Comparison of ENCODE assay signal across 7 mouse cellular contexts in genomic region chr4:117928699-117929241, GRCm38 (mm10). TPM values are rescaled to one million over a fixed set of nuclear protein-coding genes. Genes with fewer than 3 reads are reported as not detected.
DNase-seq lines count a peak whose midpoint lies in the region; ATAC-seq and TF ChIP-seq lines count a peak whose summit lies in the region.

No protein-coding gene starts in this region.

- H3K4me2 ChIP-seq in heart, embryonic 12.5 days: peak overlapping the region; percentile 99
- H3K4me2 ChIP-seq in kidney, postnatal 0 days (ENCODE audit: low read length): peak overlapping the region; percentile 84

- no peaks in the 10 kb centered on the region for H3K36me3 ChIP-seq in ES-Bruce4 (ENCODE audit: control insufficient read depth, insufficient read depth, low read length, poor library complexity, severe bottlenecking)
- peaks cover 4% of the 10 kb centered on the region for H3K36me3 ChIP-seq in embryonic facial prominence, embryonic 10.5 days (replicated peaks)
- H3K36me3 ChIP-seq in heart, embryonic 12.5 days: peaks cover 3% of the 10 kb centered on the region; the same call in 1 of the 2 replicates
- no peaks in the 10 kb centered on the region for H3K36me3 ChIP-seq in kidney, postnatal 0 days (ENCODE audit: insufficient read depth, low read length)

- peak overlapping the region; percentile 91 for H3K4me3 ChIP-seq in ES-Bruce4 (ENCODE audit: low read depth, low read length)
- peak overlapping the region; percentile 62 for H3K4me3 ChIP-seq in embryonic facial prominence, embryonic 10.5 days
- H3K4me3 ChIP-seq in heart, embryonic 12.5 days: peak overlapping the region; percentile 45
- H3K4me3 ChIP-seq in kidney, postnatal 0 days (replicated peaks; ENCODE audit: low read depth, low read length): peak overlapping the region; percentile 41

- peak; percentile 50 for ATAC-seq in heart, embryonic 12.5 days (ENCODE audit: insufficient number of reproducible peaks, low FRiP score)
- ATAC-seq in kidney, postnatal 0 days (replicated peaks; ENCODE audit: low FRiP score, low read depth): no peak

- H3K9ac ChIP-seq in ES-Bruce4 (ENCODE audit: low read depth, poor library complexity, severe bottlenecking): peak overlapping the region; percentile 71
- H3K9ac ChIP-seq in heart, embryonic 12.5 days: peak overlapping the region; percentile 53
- no peak overlapping the region for H3K9ac ChIP-seq in kidney, postnatal 0 days (ENCODE audit: low read depth, low read length)

- no peak overlapping the region for H3K27ac ChIP-seq in ES-Bruce4 (ENCODE audit: insufficient read depth, low read length)
- peak overlapping the region; percentile 70 for H3K27ac ChIP-seq in embryonic facial prominence, embryonic 10.5 days (replicated peaks)
- no peak overlapping the region for H3K27ac ChIP-seq in heart, embryonic 12.5 days (ENCODE audit: poor library complexity, severe bottlenecking)
- 0 out of 2 replicates have a peak overlapping the region, but pooled peaks have one; percentile 32 for H3K27ac ChIP-seq in kidney, postnatal 0 days

- DNase-seq in R1 (ENCODE audit: low read depth, low spot score): peak; percentile 47
- DNase-seq in embryonic facial prominence, embryonic 10.5 days (ENCODE audit: low spot score): peak; percentile 56
- peak; percentile 87 for DNase-seq in kidney, postnatal 0 days (ENCODE audit: low spot score)
- peak; percentile 80 for DNase-seq in lung, postnatal 36 days
- DNase-seq in spleen, postnatal 14 days (ENCODE audit: low spot score in 2 of 2): peak; percentile 55 to 63

- TF ChIP-seq EP300 in ES-Bruce4 (IDR thresholded peaks at IDR 0.05; ENCODE audit: insufficient read depth, low read depth, low read length): no peak

- no peaks in the 10 kb centered on the region for H3K9me3 ChIP-seq in ES-Bruce4 (replicated peaks; ENCODE audit: control insufficient read depth, insufficient read depth, low read length, poor library complexity, severe bottlenecking)
- no peaks in the 10 kb centered on the region for H3K9me3 ChIP-seq in embryonic facial prominence, embryonic 10.5 days
- H3K9me3 ChIP-seq in heart, embryonic 12.5 days (replicated peaks): no peaks in the 10 kb centered on the region
- no peaks in the 10 kb centered on the region for H3K9me3 ChIP-seq in kidney, postnatal 0 days (replicated peaks; ENCODE audit: low read length)

- no peaks in the 10 kb centered on the region; the same call in 1 of the 2 replicates for H3K27me3 ChIP-seq in ES-Bruce4 (ENCODE audit: control insufficient read depth, insufficient read depth, low read length, poor library complexity, severe bottlenecking)
- peaks cover 77% of the 10 kb centered on the region for H3K27me3 ChIP-seq in embryonic facial prominence, embryonic 10.5 days (replicated peaks; ENCODE audit: low read depth, poor library complexity, severe bottlenecking)
- peaks cover 60% of the 10 kb centered on the region for H3K27me3 ChIP-seq in heart, embryonic 12.5 days (replicated peaks)
- peaks cover 20% of the 10 kb centered on the region for H3K27me3 ChIP-seq in kidney, postnatal 0 days (ENCODE audit: insufficient read depth, low read length)

- peak; percentile 50 for TF ChIP-seq CTCF in ES-Bruce4 (IDR thresholded peaks at IDR 0.05; ENCODE audit: low read depth, low read length)
- TF ChIP-seq CTCF in kidney, postnatal 0 days (IDR thresholded peaks at IDR 0.05; ENCODE audit: low read depth): peak; percentile 69

- no peak for TF ChIP-seq POLR2A in ES-Bruce4 (IDR thresholded peaks at IDR 0.05; ENCODE audit: insufficient read depth, low read length)

- H3K4me1 ChIP-seq in ES-Bruce4 (ENCODE audit: control insufficient read depth, insufficient read depth, low read length): no peaks in the 10 kb centered on the region
- H3K4me1 ChIP-seq in embryonic facial prominence, embryonic 10.5 days: peaks cover 42% of the 10 kb centered on the region
- H3K4me1 ChIP-seq in heart, embryonic 12.5 days (replicated peaks): peaks cover 44% of the 10 kb centered on the region
- peaks cover 7% of the 10 kb centered on the region for H3K4me1 ChIP-seq in kidney, postnatal 0 days (replicated peaks; ENCODE audit: insufficient read depth, low read length)

- WGBS in embryonic facial prominence, embryonic 10.5 days: 3% methylated on average over 13 of the region's 13 CpGs
- 3% methylated on average over 13 of the region's 13 CpGs for WGBS in heart, embryonic 12.5 days
- WGBS in kidney, postnatal 0 days: 2% methylated on average over 13 of the region's 13 CpGs

RNA-seq across cellular contexts. Expression of gene Artn, which starts 0.8 kb away (rescaled TPM):
- polyA plus RNA-seq in ES-Bruce4 (2011; ENCODE audit: insufficient read depth, insufficient read length, low read depth, missing spikeins): 5.0 and 6.1 TPM in 2 replicates
- polyA plus RNA-seq in embryonic facial prominence, embryonic 10.5 days (2016; fragmentation: Nextera tagmentation; extraction: Ambion mirVana): 3.1 and 6.7 TPM in 2 replicates
- 0.54 and 0.70 TPM in 2 replicates for polyA plus RNA-seq in heart, embryonic 12.5 days (2016; fragmentation: Nextera tagmentation; extraction: Ambion mirVana)
- polyA plus RNA-seq in kidney, postnatal 0 days (2015; fragmentation: Nextera tagmentation; extraction: Ambion mirVana): 2.6 and 2.8 TPM in 2 replicates

RNA-seq across cellular contexts. Expression of gene Ipo13, which starts 14.0 kb away (rescaled TPM):
- polyA plus RNA-seq in ES-Bruce4 (2011; ENCODE audit: insufficient read depth, insufficient read length, low read depth, missing spikeins): 24.7 and 25.1 TPM in 2 replicates
- 62.8 and 72.3 TPM in 2 replicates for polyA plus RNA-seq in embryonic facial prominence, embryonic 10.5 days (2016; fragmentation: Nextera tagmentation; extraction: Ambion mirVana)
- 43.0 and 44.7 TPM in 2 replicates for polyA plus RNA-seq in heart, embryonic 12.5 days (2016; fragmentation: Nextera tagmentation; extraction: Ambion mirVana)
- polyA plus RNA-seq in kidney, postnatal 0 days (2015; fragmentation: Nextera tagmentation; extraction: Ambion mirVana): 27.9 and 31.5 TPM in 2 replicates

RNA-seq across cellular contexts. Expression of gene Dph2, which starts 36.9 kb away (rescaled TPM):
- 7.4 and 8.0 TPM in 2 replicates for polyA plus RNA-seq in ES-Bruce4 (2011; ENCODE audit: insufficient read depth, insufficient read length, low read depth, missing spikeins)
- polyA plus RNA-seq in embryonic facial prominence, embryonic 10.5 days (2016; fragmentation: Nextera tagmentation; extraction: Ambion mirVana): 24.8 and 26.6 TPM in 2 replicates
- 12.4 and 12.9 TPM in 2 replicates for polyA plus RNA-seq in heart, embryonic 12.5 days (2016; fragmentation: Nextera tagmentation; extraction: Ambion mirVana)
- 12.5 and 14.2 TPM in 2 replicates for polyA plus RNA-seq in kidney, postnatal 0 days (2015; fragmentation: Nextera tagmentation; extraction: Ambion mirVana)

RNA-seq across cellular contexts. Expression of gene Atp6v0b, which starts 41.6 kb away (rescaled TPM):
- 102 and 115 TPM in 2 replicates for polyA plus RNA-seq in ES-Bruce4 (2011; ENCODE audit: insufficient read depth, insufficient read length, low read depth, missing spikeins)
- 157 and 162 TPM in 2 replicates for polyA plus RNA-seq in embryonic facial prominence, embryonic 10.5 days (2016; fragmentation: Nextera tagmentation; extraction: Ambion mirVana)
- 183 and 196 TPM in 2 replicates for polyA plus RNA-seq in heart, embryonic 12.5 days (2016; fragmentation: Nextera tagmentation; extraction: Ambion mirVana)
- polyA plus RNA-seq in kidney, postnatal 0 days (2015; fragmentation: Nextera tagmentation; extraction: Ambion mirVana): 374 and 379 TPM in 2 replicates

RNA-seq across cellular contexts. Expression of gene B4galt2, which starts 45.5 kb away (rescaled TPM):
- polyA plus RNA-seq in ES-Bruce4 (2011; ENCODE audit: insufficient read depth, insufficient read length, low read depth, missing spikeins): 15.3 and 18.2 TPM in 2 replicates
- polyA plus RNA-seq in embryonic facial prominence, embryonic 10.5 days (2016; fragmentation: Nextera tagmentation; extraction: Ambion mirVana): 24.7 and 27.2 TPM in 2 replicates
- polyA plus RNA-seq in heart, embryonic 12.5 days (2016; fragmentation: Nextera tagmentation; extraction: Ambion mirVana): 18.3 and 19.4 TPM in 2 replicates
- polyA plus RNA-seq in kidney, postnatal 0 days (2015; fragmentation: Nextera tagmentation; extraction: Ambion mirVana): 17.1 and 18.2 TPM in 2 replicates

Comparison
In these comparisons a context has a peak if more than half of its experiments do, and no peak if none do; other contexts are left out.
1. H3K27ac ChIP-seq: peak in embryonic facial prominence, embryonic 10.5 days (single experiment) and kidney, postnatal 0 days (single experiment); none in ES-Bruce4 (single experiment) and heart, embryonic 12.5 days (single experiment).
2. H3K4me3 ChIP-seq: peak in every context shown above with its lines; median percentile 91 in ES-Bruce4; 62 in embryonic facial prominence, embryonic 10.5 days; 45 in heart, embryonic 12.5 days; 41 in kidney, postnatal 0 days.
3. Peak in every context shown above with its lines, with median percentiles within 50 percentile points of each other: DNase-seq.